Mouse (Mus musculus): ENCODE data around the gene Nacc1.

The Nacc1 gene

GRCm38 (mm10) chr8:84713381-84713780 lies 25.7 kb upstream of the Nacc1 start:
- no peak for DNase-seq

GRCm38 (mm10) chr8:84712759-84713120 lies 25.1 kb upstream of the Nacc1 start:
- DNase-seq, result no peak

GRCm38 (mm10) chr8:84711933-84712758 lies 24.5 kb upstream of the Nacc1 start:
- peak; percentile 79 to 90 for DNase-seq

GRCm38 (mm10) chr8:84711312-84711711 lies 23.6 kb upstream of the Nacc1 start:
- DNase-seq, result no peak

- DNase-seq, result no peak
These were observed 22.3 kb upstream of the Nacc1 start for GRCm38 (mm10) chr8:84709931-84710330.

- DNase-seq, result peak; percentile 95
These were observed 21.3 kb upstream of the Nacc1 start for GRCm38 (mm10) chr8:84708774-84709475.

- DNase-seq, result peak; percentile 40 to 54
These were observed 20.4 kb upstream of the Nacc1 start for GRCm38 (mm10) chr8:84708071-84708541.

GRCm38 (mm10) chr8:84707267-84707883 lies 19.7 kb upstream of the Nacc1 start:
- DNase-seq, result peak; percentile 54 to 62

- DNase-seq, result peak in 1 of 2 experiments; percentile 60
These were observed 19.1 kb upstream of the Nacc1 start for GRCm38 (mm10) chr8:84706610-84707266.

GRCm38 (mm10) chr8:84705960-84706359 lies 18.3 kb upstream of the Nacc1 start:
- no peak for DNase-seq

- DNase-seq, result peak; percentile 66 to 68
These were observed 17.5 kb upstream of the Nacc1 start for GRCm38 (mm10) chr8:84704867-84705831.

GRCm38 (mm10) chr8:84704356-84704755 lies 16.7 kb upstream of the Nacc1 start:
- peak; percentile 93 to 94 for DNase-seq

GRCm38 (mm10) chr8:84703466-84704249 lies 16.0 kb upstream of the Nacc1 start:
- peak; percentile 29 to 44 for DNase-seq

GRCm38 (mm10) chr8:84702963-84703465 lies 15.4 kb upstream of the Nacc1 start:
- DNase-seq, result peak in 1 of 2 experiments; percentile 28

- no peak for DNase-seq
These were observed 14.9 kb upstream of the Nacc1 start for GRCm38 (mm10) chr8:84702561-84702960.

- peak; percentile 49 to 56 for DNase-seq
These were observed 13.6 kb upstream of the Nacc1 start, which contains the start of gene Lyl1 for GRCm38 (mm10) chr8:84700941-84701911. Lyl1 (plus strand) TSS chr8:84701457.

- DNase-seq, result peak in 1 of 2 experiments; percentile 14
These were observed 12.9 kb upstream of the Nacc1 start for GRCm38 (mm10) chr8:84700526-84700925.

- DNase-seq, result peak; percentile 83 to 84
These were observed 12.2 kb upstream of the Nacc1 start for GRCm38 (mm10) chr8:84699861-84700322.

- peak; percentile 84 to 86 for DNase-seq
These were observed 11.3 kb upstream of the Nacc1 start for GRCm38 (mm10) chr8:84698929-84699401.

Data from cerebellum, postnatal 10 days (tissue).